Mouse (Mus musculus) liver, postnatal 0 days (tissue): ENCODE results near the gene Commd1.

Experiments used
- CTCF ChIP-seq: sonication (generic); IDR thresholded peaks from 2 replicates; pipeline ENCODE4 v1.5.1; 2016; ENCODE audit warnings: antibody characterized with exemption, low read depth
- EP300 ChIP-seq: IDR thresholded peaks from 2 replicates; pipeline ENCODE4 v1.6.1; 2016; ENCODE audit warnings: antibody characterized with exemption, low read depth, mild to moderate bottlenecking

- TF ChIP-seq CTCF (no peak), EP300 (no peak)
Measured at GRCm38 (mm10) chr11:23024169-23024568, 42.0 kb upstream of the Commd1 start.
